In genomic region chr10:128237807-128238480, GRCm38 (mm10) we compare ENCODE assay signal across 12 mouse cellular contexts. TPM values are rescaled to one million over a fixed set of nuclear protein-coding genes. Genes with fewer than 3 reads are reported as not detected.
DNase-seq lines count a peak whose midpoint lies in the region; ATAC-seq and TF ChIP-seq lines count a peak whose summit lies in the region.
"Had no signal": no experiment of that assay in that cellular context is flagged by ENCODE, and none has a peak within 500 bp of the region (broad histone marks: within the 10 kb centered on the region; RNA-seq: fewer than 3 reads in every experiment).

No protein-coding gene starts in this region.

- no peaks in the 10 kb centered on the region for H3K9me3 ChIP-seq in forebrain, postnatal 0 days (ENCODE audit: low read length)
- H3K9me3 ChIP-seq in forebrain, embryonic 16.5 days (ENCODE audit: control insufficient read depth, low read length) = no peaks in the 10 kb centered on the region
- no peaks in the 10 kb centered on the region for H3K9me3 ChIP-seq in neural tube, embryonic 13.5 days
- no peaks in the 10 kb centered on the region for H3K9me3 ChIP-seq in neural tube, embryonic 15.5 days (replicated peaks)
- H3K9me3 ChIP-seq: embryonic facial prominence, embryonic 12.5 days; hindbrain, embryonic 15.5 days; lung, embryonic 15.5 days had no signal

- TF ChIP-seq CTCF in forebrain, postnatal 0 days (IDR thresholded peaks at IDR 0.05; ENCODE audit: low read depth) = no peak

- H3K79me2 ChIP-seq in macrophage (ENCODE audit: inconsistent target) = peaks cover 18% of the 10 kb centered on the region; the same call in 1 of the 2 replicates

- H3K27ac ChIP-seq in forebrain, postnatal 0 days (ENCODE audit: low read depth, low read length) = no peak overlapping the region
- no peak overlapping the region for H3K27ac ChIP-seq in forebrain, embryonic 16.5 days (ENCODE audit: low read length)
- H3K27ac ChIP-seq in neural tube, embryonic 13.5 days (replicated peaks) = 0 out of 2 replicates have a peak overlapping the region, but pooled peaks have one; percentile 42
- H3K27ac ChIP-seq in neural tube, embryonic 15.5 days (replicated peaks) = no peak overlapping the region
- peak overlapping the region; percentile 41 for H3K27ac ChIP-seq in macrophage
- H3K27ac ChIP-seq: embryonic facial prominence, embryonic 12.5 days; hindbrain, embryonic 15.5 days; lung, embryonic 15.5 days had no signal

- ATAC-seq in forebrain, postnatal 0 days = no peak
- no peak for ATAC-seq in forebrain, embryonic 16.5 days
- ATAC-seq in neural tube, embryonic 13.5 days (ENCODE audit: low read depth) = no peak
- ATAC-seq in neural tube, embryonic 15.5 days (ENCODE audit: low FRiP score) = no peak

- H3K9ac ChIP-seq in forebrain, postnatal 0 days = no peak overlapping the region
- H3K9ac ChIP-seq in forebrain, embryonic 16.5 days (replicated peaks; ENCODE audit: low read depth, low read length) = no peak overlapping the region
- no peak overlapping the region for H3K9ac ChIP-seq in neural tube, embryonic 13.5 days
- H3K9ac ChIP-seq in neural tube, embryonic 15.5 days (replicated peaks) = no peak overlapping the region
- H3K9ac ChIP-seq: embryonic facial prominence, embryonic 12.5 days; hindbrain, embryonic 15.5 days; lung, embryonic 15.5 days had no signal

- no peaks in the 10 kb centered on the region for H3K4me1 ChIP-seq in forebrain, postnatal 0 days (ENCODE audit: insufficient read depth)
- H3K4me1 ChIP-seq in forebrain, embryonic 16.5 days (replicated peaks; ENCODE audit: control insufficient read depth, insufficient read depth, low read length) = peaks cover 5% of the 10 kb centered on the region; the same call in 1 of the 2 replicates
- H3K4me1 ChIP-seq in neural tube, embryonic 13.5 days (replicated peaks) = peaks cover 1% of the 10 kb centered on the region
- peaks cover 6% of the 10 kb centered on the region for H3K4me1 ChIP-seq in neural tube, embryonic 15.5 days

- no peaks in the 10 kb centered on the region for H3K27me3 ChIP-seq in forebrain, postnatal 0 days (ENCODE audit: insufficient read depth, low read length)
- H3K27me3 ChIP-seq in forebrain, embryonic 16.5 days (replicated peaks; ENCODE audit: control insufficient read depth, insufficient read depth, low read length) = no peaks in the 10 kb centered on the region
- H3K27me3 ChIP-seq in neural tube, embryonic 13.5 days = no peaks in the 10 kb centered on the region
- no peaks in the 10 kb centered on the region for H3K27me3 ChIP-seq in neural tube, embryonic 15.5 days (replicated peaks)
- H3K27me3 ChIP-seq: CH12.LX; embryonic facial prominence, embryonic 12.5 days; hindbrain, embryonic 15.5 days; lung, embryonic 15.5 days had no signal

- H3K4me2 ChIP-seq in forebrain, postnatal 0 days (ENCODE audit: low read depth) = no peak overlapping the region
- H3K4me2 ChIP-seq in forebrain, embryonic 16.5 days (ENCODE audit: low read length) = no peak overlapping the region
- H3K4me2 ChIP-seq in neural tube, embryonic 13.5 days = no peak overlapping the region
- H3K4me2 ChIP-seq in neural tube, embryonic 15.5 days = no peak overlapping the region
- H3K4me2 ChIP-seq: embryonic facial prominence, embryonic 12.5 days; hindbrain, embryonic 15.5 days; lung, embryonic 15.5 days had no signal

- 61% methylated on average over 15 of the region's 15 CpGs for WGBS in forebrain, postnatal 0 days
- WGBS in forebrain, embryonic 16.5 days = 61% methylated on average over 15 of the region's 15 CpGs
- WGBS in neural tube, embryonic 13.5 days = 72% methylated on average over 15 of the region's 15 CpGs
- 69% methylated on average over 15 of the region's 15 CpGs for WGBS in neural tube, embryonic 15.5 days
- 67% methylated on average over 15 of the region's 15 CpGs for WGBS in macrophage (ENCODE audit: missing documents)

- no peak overlapping the region for H3K4me3 ChIP-seq in forebrain, postnatal 0 days (ENCODE audit: low read depth, low read length)
- H3K4me3 ChIP-seq in forebrain, embryonic 16.5 days (replicated peaks; ENCODE audit: low read length) = no peak overlapping the region
- H3K4me3 ChIP-seq in neural tube, embryonic 13.5 days = no peak overlapping the region
- H3K4me3 ChIP-seq in neural tube, embryonic 15.5 days (replicated peaks) = no peak overlapping the region
- H3K4me3 ChIP-seq in macrophage (ENCODE audit: inconsistent target) = no peak overlapping the region
- H3K4me3 ChIP-seq: embryonic facial prominence, embryonic 12.5 days; hindbrain, embryonic 15.5 days; lung, embryonic 15.5 days had no signal

- 0 out of 2 replicates have a peak, but pooled peaks cover 3% of the 10 kb centered on the region for H3K36me3 ChIP-seq in forebrain, postnatal 0 days (ENCODE audit: insufficient read depth)
- H3K36me3 ChIP-seq in forebrain, embryonic 16.5 days (ENCODE audit: control insufficient read depth, insufficient read depth) = 0 out of 2 replicates have a peak, but pooled peaks cover 2% of the 10 kb centered on the region
- peaks cover 33% of the 10 kb centered on the region for H3K36me3 ChIP-seq in neural tube, embryonic 13.5 days
- H3K36me3 ChIP-seq in neural tube, embryonic 15.5 days = peaks cover 15% of the 10 kb centered on the region; the same call in 1 of the 2 replicates
- peaks cover 8% of the 10 kb centered on the region; the same call in 1 of the 2 replicates for H3K36me3 ChIP-seq in macrophage (ENCODE audit: inconsistent target)
- H3K36me3 ChIP-seq: hindbrain, embryonic 15.5 days had no signal

- peak; percentile 14 for DNase-seq in forebrain, postnatal 0 days
- DNase-seq in gastrocnemius, postnatal 10 days = peak; percentile 43
- DNase-seq in layer of hippocampus, adult 11-12 months (ENCODE audit: low spot score) = no peak
- DNase-seq in spleen, postnatal 14 days (ENCODE audit: low spot score in 2 of 2) = no peak

RNA-seq across cellular contexts. Expression of gene Timeless, which starts 6.1 kb away (rescaled TPM):
- total RNA-seq in forebrain, postnatal 0 days (2014; rRNA removed) = 9.3 and 11.7 TPM in 2 replicates
- 7.7 and 9.9 TPM in 2 replicates for polyA plus RNA-seq in forebrain, postnatal 0 days (2015; fragmentation: Nextera tagmentation; extraction: Ambion mirVana)
- 29.4 and 32.2 TPM in 2 replicates for polyA plus RNA-seq in forebrain, embryonic 16.5 days (2015; fragmentation: Nextera tagmentation; extraction: Ambion mirVana)
- polyA plus RNA-seq in neural tube, embryonic 13.5 days (2015; fragmentation: Nextera tagmentation; extraction: Ambion mirVana) = 24.0 and 31.2 TPM in 2 replicates
- 20.0 and 25.1 TPM in 2 replicates for polyA plus RNA-seq in neural tube, embryonic 15.5 days (2015; fragmentation: Nextera tagmentation; extraction: Ambion mirVana)
- total RNA-seq in gastrocnemius, postnatal 10 days (2021) = 1 to 10 TPM; 7.5 to 8.8 TPM
- 10 to 100 TPM in 18 of 26 experiments, 1 to 10 TPM in 7, under 1 TPM in 1; 0.99 to 87.9 (median 16.9) TPM for total RNA-seq in macrophage (2018; cell fraction: chromatin; rRNA removed)
- 10 to 100 TPM in 10 of 26 experiments, 1 to 10 TPM in 16; 1.1 to 20.9 (median 4.0) TPM for total RNA-seq in macrophage (2018; cell fraction: cytosol; rRNA removed)
- 10 to 100 TPM in 14 of 26 experiments, 1 to 10 TPM in 11, under 1 TPM in 1; 0.98 to 66.0 (median 13.8) TPM for total RNA-seq in macrophage (2018; cell fraction: nucleus; rRNA removed)
- polyA plus RNA-seq in macrophage (2018) = 4.1 to 22.4 TPM (median 9.6 TPM) in 3 replicates

RNA-seq across cellular contexts. Expression of gene Mip, which starts 12.3 kb away (rescaled TPM):
- 0.05 TPM in 1 of 2 replicates, not detected in the other for total RNA-seq in forebrain, postnatal 0 days (2014; rRNA removed)
- not detected in 2 replicates for polyA plus RNA-seq in forebrain, postnatal 0 days (2015; fragmentation: Nextera tagmentation; extraction: Ambion mirVana)
- not detected in 2 replicates for polyA plus RNA-seq in forebrain, embryonic 16.5 days (2015; fragmentation: Nextera tagmentation; extraction: Ambion mirVana)
- not detected in 2 replicates for polyA plus RNA-seq in neural tube, embryonic 13.5 days (2015; fragmentation: Nextera tagmentation; extraction: Ambion mirVana)
- polyA plus RNA-seq in neural tube, embryonic 15.5 days (2015; fragmentation: Nextera tagmentation; extraction: Ambion mirVana) = not detected in 2 replicates
- total RNA-seq in gastrocnemius, postnatal 10 days (2021) = not detected
- total RNA-seq in macrophage (2018; cell fraction: chromatin; rRNA removed) = not detected
- not detected for total RNA-seq in macrophage (2018; cell fraction: cytosol; rRNA removed)
- not detected for total RNA-seq in macrophage (2018; cell fraction: nucleus; rRNA removed)
- polyA plus RNA-seq in macrophage (2018) = not detected in 3 replicates
- total RNA-seq: CH12.LX had no signal
- polyA plus RNA-seq: hindbrain, embryonic 15.5 days; lung, embryonic 15.5 days had no signal

RNA-seq across cellular contexts. Expression of gene Apon, which starts 16.0 kb away (rescaled TPM):
- not detected in 2 replicates for total RNA-seq in forebrain, postnatal 0 days (2014; rRNA removed)
- not detected in 2 replicates for polyA plus RNA-seq in forebrain, postnatal 0 days (2015; fragmentation: Nextera tagmentation; extraction: Ambion mirVana)
- not detected in 2 replicates for polyA plus RNA-seq in forebrain, embryonic 16.5 days (2015; fragmentation: Nextera tagmentation; extraction: Ambion mirVana)
- polyA plus RNA-seq in neural tube, embryonic 13.5 days (2015; fragmentation: Nextera tagmentation; extraction: Ambion mirVana) = 0.17 and 0.32 TPM in 2 replicates
- not detected in 2 replicates for polyA plus RNA-seq in neural tube, embryonic 15.5 days (2015; fragmentation: Nextera tagmentation; extraction: Ambion mirVana)
- under 1 TPM; 0.14 to 0.20 TPM for total RNA-seq in gastrocnemius, postnatal 10 days (2021)
- total RNA-seq in macrophage (2018; cell fraction: chromatin; rRNA removed) = 1 to 10 TPM in 2 of 26 experiments, under 1 TPM in 6, not detected in 18; 0.32 to 1.7 (median 0.62) TPM
- under 1 TPM in 10 of 26 experiments, not detected in 16; 0.08 to 0.33 (median 0.12) TPM for total RNA-seq in macrophage (2018; cell fraction: cytosol; rRNA removed)
- 1 to 10 TPM in 2 of 26 experiments, under 1 TPM in 11, not detected in 13; 0.29 to 1.3 (median 0.64) TPM for total RNA-seq in macrophage (2018; cell fraction: nucleus; rRNA removed)
- polyA plus RNA-seq in macrophage (2018) = not detected in 3 replicates

RNA-seq across cellular contexts. Expression of gene Spryd4, which starts 26.3 kb away (rescaled TPM):
- 20.7 and 20.8 TPM in 2 replicates for total RNA-seq in forebrain, postnatal 0 days (2014; rRNA removed)
- polyA plus RNA-seq in forebrain, postnatal 0 days (2015; fragmentation: Nextera tagmentation; extraction: Ambion mirVana) = 19.6 and 22.7 TPM in 2 replicates
- 16.6 and 18.0 TPM in 2 replicates for polyA plus RNA-seq in forebrain, embryonic 16.5 days (2015; fragmentation: Nextera tagmentation; extraction: Ambion mirVana)
- polyA plus RNA-seq in neural tube, embryonic 13.5 days (2015; fragmentation: Nextera tagmentation; extraction: Ambion mirVana) = 21.3 and 21.5 TPM in 2 replicates
- 25.5 and 25.9 TPM in 2 replicates for polyA plus RNA-seq in neural tube, embryonic 15.5 days (2015; fragmentation: Nextera tagmentation; extraction: Ambion mirVana)
- 10 to 100 TPM; 36.9 to 37.7 TPM for total RNA-seq in gastrocnemius, postnatal 10 days (2021)
- 1 to 10 TPM in 16 of 26 experiments, under 1 TPM in 3, not detected in 7; 0.67 to 5.1 (median 2.5) TPM for total RNA-seq in macrophage (2018; cell fraction: chromatin; rRNA removed)
- 1 to 10 TPM; 3.5 to 10.0 (median 7.2) TPM for total RNA-seq in macrophage (2018; cell fraction: cytosol; rRNA removed)
- 1 to 10 TPM in 24 of 26 experiments, under 1 TPM in 2; 0.67 to 8.2 (median 3.6) TPM for total RNA-seq in macrophage (2018; cell fraction: nucleus; rRNA removed)
- 5.3 to 10.6 TPM (median 6.9 TPM) in 3 replicates for polyA plus RNA-seq in macrophage (2018)

RNA-seq across cellular contexts. Expression of gene Apof, which starts 30.5 kb away (rescaled TPM):
- total RNA-seq in forebrain, postnatal 0 days (2014; rRNA removed) = 0.38 and 0.54 TPM in 2 replicates
- polyA plus RNA-seq in forebrain, postnatal 0 days (2015; fragmentation: Nextera tagmentation; extraction: Ambion mirVana) = 0.12 and 0.26 TPM in 2 replicates
- polyA plus RNA-seq in forebrain, embryonic 16.5 days (2015; fragmentation: Nextera tagmentation; extraction: Ambion mirVana) = not detected in 2 replicates
- not detected in 2 replicates for polyA plus RNA-seq in neural tube, embryonic 13.5 days (2015; fragmentation: Nextera tagmentation; extraction: Ambion mirVana)
- polyA plus RNA-seq in neural tube, embryonic 15.5 days (2015; fragmentation: Nextera tagmentation; extraction: Ambion mirVana) = 0.19 TPM in 1 of 2 replicates, not detected in the other
- under 1 TPM in 1 of 2 experiments, not detected in 1; 0.20 TPM for total RNA-seq in gastrocnemius, postnatal 10 days (2021)
- 1 to 10 TPM in 3 of 26 experiments, under 1 TPM in 4, not detected in 19; 0.62 to 1.2 (median 0.96) TPM for total RNA-seq in macrophage (2018; cell fraction: chromatin; rRNA removed)
- under 1 TPM in 16 of 26 experiments, not detected in 10; 0.14 to 0.74 (median 0.34) TPM for total RNA-seq in macrophage (2018; cell fraction: cytosol; rRNA removed)
- total RNA-seq in macrophage (2018; cell fraction: nucleus; rRNA removed) = 1 to 10 TPM in 2 of 26 experiments, under 1 TPM in 8, not detected in 16; 0.48 to 1.2 (median 0.74) TPM
- 0.16 to 0.18 TPM in 2 of 3 replicates, not detected in the other for polyA plus RNA-seq in macrophage (2018)
- polyA plus RNA-seq: embryonic facial prominence, embryonic 12.5 days had no signal

Comparison
In these comparisons a context has a peak if more than half of its experiments do, and no peak if none do; other contexts are left out.
1. H3K27ac ChIP-seq: peak in neural tube, embryonic 13.5 days (single experiment) and macrophage (single experiment); none in forebrain, postnatal 0 days (single experiment), forebrain, embryonic 16.5 days (single experiment) and neural tube, embryonic 15.5 days (single experiment).
2. DNase-seq: peak in forebrain, postnatal 0 days (single experiment) and gastrocnemius, postnatal 10 days (single experiment); none in layer of hippocampus, adult 11-12 months (single experiment) and spleen, postnatal 14 days (0 of 2).